Mouse (Mus musculus) gastrocnemius, adult 2 months (tissue): ENCODE measurements around the gene Rab40c. TPM values are rescaled to one million over a fixed set of nuclear protein-coding genes. Genes with fewer than 3 reads are reported as not detected.
A peak's percentile ranks its signal among the peaks of the same experiment; 100 is the strongest.
"Not testable (repeated sequence)": the region's sequence is repeated elsewhere in the genome, so short reads cannot be mapped to it uniquely, and the experiment has no call there.

Experiments used
- DNase-seq: peaks from one replicate; pipeline ENCODE4 v3.0.0; 2022
- H3K27ac ChIP-seq: fragments of 200-600 bp; 2 replicates; pipeline ENCODE4 v1.8.1; 2022; ENCODE audit warnings: mild to moderate bottlenecking
- H3K4me3 ChIP-seq: fragments of 200-600 bp; 2 replicates; pipeline ENCODE4 v1.8.1; 2022; ENCODE audit warnings: mild to moderate bottlenecking, moderate library complexity
- CTCF ChIP-seq: fragments of 200-600 bp; IDR thresholded peaks from 2 replicates; pipeline ENCODE4 v1.8.1; 2022; ENCODE audit warnings: antibody characterized with exemption, mild to moderate bottlenecking, moderate library complexity
- intact Hi-C: fragments of 180-260 bp; cut with DNase I; formaldehyde crosslinking; loops from one replicate; pipeline ENCODE4 v1.15.1; 2025
- total RNA-seq, 2 experiments: library from RNA; stranded (reverse); gene quantifications; 2 replicates each; pipeline ENCODE4 v1.2.3; 2021

Rab40c gene
- total RNA-seq, 2 experiments from 2014 or later = 8.1 to 9.5 TPM

DNA sequence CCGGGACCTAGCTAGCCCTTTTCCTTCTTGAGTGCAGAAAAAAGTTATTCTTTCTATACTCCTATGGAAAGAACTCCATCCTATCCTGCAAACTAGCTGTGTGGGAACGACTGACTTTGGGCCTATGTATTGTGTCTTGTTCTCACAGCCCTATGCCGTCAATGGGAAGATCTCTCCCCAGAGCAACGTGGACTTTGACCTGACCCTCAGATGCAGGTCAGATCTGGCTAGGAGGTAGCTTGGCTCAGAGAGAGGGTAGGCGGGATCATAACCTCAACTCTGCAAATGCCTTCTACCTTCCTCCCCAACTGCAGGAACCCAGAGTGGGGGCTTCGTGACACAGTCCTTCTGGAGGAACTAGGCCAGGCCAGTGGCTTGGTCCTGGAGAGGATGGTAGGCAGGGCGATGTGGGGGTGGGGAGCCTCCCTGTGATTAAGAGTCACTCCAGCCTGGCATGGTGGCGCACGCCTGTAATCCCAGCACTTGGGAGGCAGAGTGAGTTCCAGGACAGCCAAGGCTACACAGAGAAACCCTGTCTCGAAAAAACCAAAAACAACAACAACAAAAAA is 43.1 kb downstream of the Rab40c start:
- no peak for TF ChIP-seq CTCF
- intact Hi-C loops = loop anchor here (5.0 kb wide), 1 partner anchor 41 kb away; the partner anchor contains the start of gene Rab40c
- peak overlapping the region; percentile 79 for H3K4me3 ChIP-seq
- no peak overlapping the region for H3K27ac ChIP-seq
- no peak for DNase-seq

DNA sequence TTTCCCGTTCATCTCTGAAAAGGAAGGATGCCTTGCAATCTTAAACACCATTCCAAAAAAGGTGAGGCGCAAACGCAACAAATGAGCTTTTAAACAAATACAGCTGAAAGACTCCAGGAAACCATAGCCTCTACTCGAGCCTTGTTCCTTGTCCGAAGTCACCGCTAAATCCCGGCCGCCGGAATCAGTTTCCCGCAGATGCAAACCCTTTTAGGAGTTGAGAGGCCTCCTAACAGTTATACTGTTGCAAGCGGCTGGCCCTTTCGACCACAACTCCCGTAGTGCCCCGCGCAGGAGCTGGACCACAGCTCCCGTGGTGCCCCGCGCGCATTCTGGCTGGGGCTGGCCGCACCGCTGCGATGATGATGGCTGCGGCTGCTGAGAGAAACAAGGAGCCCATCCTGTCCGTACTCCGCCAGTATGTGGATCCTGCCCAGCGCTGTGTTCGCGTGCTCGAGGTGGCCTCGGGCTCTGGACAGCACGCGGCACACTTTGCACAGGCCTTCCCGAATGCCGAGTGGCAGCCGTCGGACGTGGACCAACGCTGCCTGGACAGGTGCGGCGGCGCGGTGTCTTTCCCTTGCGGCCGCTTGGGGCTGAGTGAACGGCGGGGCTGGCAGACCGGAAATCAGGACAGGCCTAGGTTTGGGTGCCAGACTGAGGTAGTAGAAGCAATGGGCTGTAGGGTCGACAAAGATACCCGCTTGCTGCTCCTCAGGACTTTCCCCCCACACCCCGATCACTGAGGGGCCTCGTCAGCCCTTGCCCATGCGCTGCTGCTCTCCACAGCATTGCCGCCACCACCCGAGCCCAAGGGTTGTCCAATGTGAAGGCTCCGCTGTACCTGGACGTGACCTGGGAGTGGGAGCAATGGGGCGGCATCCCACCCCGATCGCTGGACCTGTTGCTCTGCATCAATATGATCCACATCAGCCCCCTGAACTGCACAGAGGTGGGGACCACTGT is 44.1 kb downstream of the Rab40c start:
- H3K27ac ChIP-seq = peak overlapping the region; percentile 97
- H3K4me3 ChIP-seq = peak overlapping the region; percentile 79
- DNase-seq = peak; percentile 94
- peak; percentile 30; the same call in 1 of the 2 replicates for TF ChIP-seq CTCF
- intact Hi-C loops = loop anchor here (5.0 kb wide), 1 partner anchor 42 kb away; the partner anchor contains the start of gene Rab40c

DNA sequence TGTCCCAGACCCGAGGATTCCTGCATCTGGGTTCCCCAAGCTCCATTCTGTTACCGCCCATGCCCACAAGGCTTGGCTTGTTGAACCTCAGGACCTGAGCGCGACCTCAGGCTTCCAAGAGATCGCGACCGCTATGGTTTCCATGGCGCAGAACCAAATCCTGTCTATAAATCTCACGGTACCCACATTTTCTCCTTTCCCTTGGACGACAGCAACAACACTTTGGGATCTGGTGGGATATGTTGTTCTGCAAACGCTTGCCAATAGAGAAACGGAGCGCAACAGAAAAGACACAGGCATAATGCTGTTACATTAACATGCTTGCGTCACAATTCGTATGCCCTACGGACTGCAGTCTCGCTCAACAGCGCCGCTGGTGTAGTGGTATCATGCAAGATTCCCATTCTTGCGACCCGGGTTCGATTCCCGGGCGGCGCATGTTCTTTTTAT is 44.8 kb downstream of the Rab40c start, which contains the start of gene Mettl26:
Mettl26 (plus strand) TSS at position 354 of the 450 bp plus-strand sequence.
- intact Hi-C loops = loop anchor here (5.0 kb wide), 1 partner anchor 43 kb away; the partner anchor contains the start of gene Rab40c
- TF ChIP-seq CTCF = peak; percentile 16; the same call in 1 of the 2 replicates
- peak within 1 kb of the TSS; percentile 97 for H3K27ac ChIP-seq
- H3K4me3 ChIP-seq = peak within 1 kb of the TSS; percentile 79
- DNase-seq = peak; percentile 90

GRCm38 (mm10) chr17:25874148-25874720 is 45.3 kb downstream of the Rab40c start:
- peak overlapping the region; percentile 97 for H3K27ac ChIP-seq
- peak overlapping the region; percentile 79 for H3K4me3 ChIP-seq
- intact Hi-C loops = no loop called here
- no peak for DNase-seq
- TF ChIP-seq CTCF = no peak

- no peak for DNase-seq
- intact Hi-C loops = no loop called here
- H3K27ac ChIP-seq = peak overlapping the region; percentile 97
- H3K4me3 ChIP-seq = no peak overlapping the region
- TF ChIP-seq CTCF = no peak
Observed at GRCm38 (mm10) chr17:25873405-25874147, 46.0 kb downstream of the Rab40c start.

DNA sequence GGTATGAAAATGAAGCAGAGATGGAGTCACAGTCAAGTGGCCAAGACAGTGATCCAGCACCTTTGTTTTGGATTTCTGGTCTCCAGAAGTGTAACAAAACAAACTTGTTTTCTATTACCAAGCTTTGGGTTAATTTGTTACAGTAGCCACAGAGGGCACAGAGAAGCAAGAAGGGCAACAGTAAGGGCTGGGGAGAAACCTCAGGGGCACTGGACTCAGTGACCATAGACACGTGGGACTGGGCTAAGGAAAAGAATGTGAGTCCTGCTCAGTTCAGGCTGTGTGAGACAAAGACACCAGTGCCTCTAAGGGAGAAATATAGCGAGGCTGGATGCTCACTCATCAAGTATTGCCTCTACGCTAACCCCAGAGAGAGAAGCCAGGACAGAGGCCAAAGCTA is 46.9 kb downstream of the Rab40c start:
- no peak overlapping the region for H3K4me3 ChIP-seq
- no peak for DNase-seq
- intact Hi-C loops = no loop called here
- H3K27ac ChIP-seq = no peak overlapping the region
- no peak for TF ChIP-seq CTCF

GRCm38 (mm10) chr17:25871566-25871965 is 48.0 kb downstream of the Rab40c start:
- DNase-seq, H3K4me3 ChIP-seq, H3K27ac ChIP-seq, intact Hi-C loops: not testable (repeated sequence)

GRCm38 (mm10) chr17:25869954-25870353 is 49.6 kb downstream of the Rab40c start:
- no peak for TF ChIP-seq CTCF
- no peak for DNase-seq
- no peak overlapping the region for H3K4me3 ChIP-seq
- intact Hi-C loops = loop anchor here (5.0 kb wide), 1 partner anchor 38 kb away; the partner anchor contains the start of gene Stub1
- H3K27ac ChIP-seq = peak overlapping the region; percentile 99; the same call in 1 of the 2 replicates

DNA sequence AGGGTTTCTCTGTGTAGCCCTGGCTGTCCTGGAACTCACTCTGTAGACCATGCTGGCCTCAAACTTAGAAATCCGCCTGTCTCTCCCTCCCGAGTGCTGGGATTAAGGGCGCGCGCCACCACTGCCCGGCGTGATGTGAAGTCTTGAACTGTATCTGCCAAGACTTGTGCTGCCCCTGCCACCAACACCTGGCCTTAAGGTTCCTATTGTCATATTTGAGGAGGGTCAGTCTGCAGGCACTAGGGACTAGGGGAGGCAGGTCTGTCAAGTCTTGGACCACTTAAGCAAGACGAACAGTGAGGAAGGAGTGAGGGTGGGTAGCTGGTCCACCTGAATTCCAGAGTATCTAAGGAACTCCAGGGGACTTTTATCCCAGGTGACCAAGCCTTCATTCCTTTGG is 50.0 kb downstream of the Rab40c start:
- no peak for TF ChIP-seq CTCF
- intact Hi-C loops = loop anchor here (5.0 kb wide), 1 partner anchor 37 kb away; the partner anchor contains the start of gene Stub1
- Histone ChIP-seq H3K4me3 (no peak overlapping the region), H3K27ac (peak overlapping the region; percentile 99)
- no peak for DNase-seq

- peak; percentile 92 for DNase-seq
- TF ChIP-seq CTCF = 0 out of 2 replicates have a peak, but pooled peaks have one; percentile 11
- Histone ChIP-seq H3K4me3 (peak within 1 kb of the TSS; percentile 85), H3K27ac (peak within 1 kb of the TSS; percentile 99)
- intact Hi-C loops = loop anchor here (5.0 kb wide), 1 partner anchor 36 kb away; the partner anchor contains the start of gene Stub1
Observed at GRCm38 (mm10) chr17:25868601-25869191, 50.8 kb downstream of the Rab40c start, which contains the start of gene Mcrip2. Mcrip2 (minus strand) TSS chr17:25868764.
